Mouse (Mus musculus) ES-Bruce4 (cell line): ENCODE data around the gene L3mbtl4. TPM values are rescaled to one million over a fixed set of nuclear protein-coding genes. Genes with fewer than 3 reads are reported as not detected.

Experiments used
- H3K27ac ChIP-seq: 2 replicates; pipeline ENCODE4 v1.5.1; 2012; ENCODE audit warnings: low read length, inconsistent platforms; ENCODE audit not compliant: insufficient read depth
- H3K27me3 ChIP-seq: 2 replicates; pipeline ENCODE4 v1.6.1; 2012; ENCODE audit warnings: mild to moderate bottlenecking, low read length, inconsistent platforms; ENCODE audit not compliant: control insufficient read depth, poor library complexity, insufficient read depth, severe bottlenecking
- H3K36me3 ChIP-seq: 2 replicates; pipeline ENCODE4 v1.6.1; 2012; ENCODE audit warnings: inconsistent platforms, mild to moderate bottlenecking, low read length, moderate library complexity; ENCODE audit not compliant: control insufficient read depth, poor library complexity, insufficient read depth, severe bottlenecking
- H3K4me1 ChIP-seq: one replicate; pipeline ENCODE4 v1.8.1; 2011; ENCODE audit warnings: low read length; ENCODE audit not compliant: control insufficient read depth, insufficient read depth
- H3K4me3 ChIP-seq: 2 replicates; pipeline ENCODE4 v1.5.1; 2011; ENCODE audit warnings: low read depth, mild to moderate bottlenecking, low read length
- H3K9ac ChIP-seq: 2 replicates; pipeline ENCODE4 v1.6.1; 2012; ENCODE audit warnings: low read depth, mild to moderate bottlenecking, inconsistent platforms; ENCODE audit not compliant: poor library complexity, severe bottlenecking
- H3K9me3 ChIP-seq: replicated peaks from 2 replicates; pipeline ENCODE4 v1.6.1; 2012; ENCODE audit warnings: mild to moderate bottlenecking, low read length, inconsistent platforms; ENCODE audit not compliant: control insufficient read depth, poor library complexity, insufficient read depth, severe bottlenecking
- CTCF ChIP-seq: IDR thresholded peaks from one replicate; pipeline ENCODE4 v1.8.1; 2011; ENCODE audit warnings: low read depth, low read length
- EP300 ChIP-seq: IDR thresholded peaks from 2 replicates; pipeline ENCODE4 v1.6.1; 2011; ENCODE audit warnings: low read depth, low read length; ENCODE audit not compliant: insufficient read depth
- POLR2A ChIP-seq: IDR thresholded peaks from one replicate; pipeline ENCODE4 v1.8.1; 2011; ENCODE audit warnings: low read length; ENCODE audit not compliant: insufficient read depth
- polyA plus RNA-seq: library from polyadenylated mRNA; stranded (reverse); fragments of >200 nt; gene quantifications from 2 replicates; pipeline ENCODE4 v1.2.4, GENCODE M21; 2011; ENCODE audit warnings: low read depth; ENCODE audit not compliant: missing spikeins, insufficient read depth, insufficient read length

The L3mbtl4 gene
- polyA plus RNA-seq, 1 experiment: not detected

DNA sequence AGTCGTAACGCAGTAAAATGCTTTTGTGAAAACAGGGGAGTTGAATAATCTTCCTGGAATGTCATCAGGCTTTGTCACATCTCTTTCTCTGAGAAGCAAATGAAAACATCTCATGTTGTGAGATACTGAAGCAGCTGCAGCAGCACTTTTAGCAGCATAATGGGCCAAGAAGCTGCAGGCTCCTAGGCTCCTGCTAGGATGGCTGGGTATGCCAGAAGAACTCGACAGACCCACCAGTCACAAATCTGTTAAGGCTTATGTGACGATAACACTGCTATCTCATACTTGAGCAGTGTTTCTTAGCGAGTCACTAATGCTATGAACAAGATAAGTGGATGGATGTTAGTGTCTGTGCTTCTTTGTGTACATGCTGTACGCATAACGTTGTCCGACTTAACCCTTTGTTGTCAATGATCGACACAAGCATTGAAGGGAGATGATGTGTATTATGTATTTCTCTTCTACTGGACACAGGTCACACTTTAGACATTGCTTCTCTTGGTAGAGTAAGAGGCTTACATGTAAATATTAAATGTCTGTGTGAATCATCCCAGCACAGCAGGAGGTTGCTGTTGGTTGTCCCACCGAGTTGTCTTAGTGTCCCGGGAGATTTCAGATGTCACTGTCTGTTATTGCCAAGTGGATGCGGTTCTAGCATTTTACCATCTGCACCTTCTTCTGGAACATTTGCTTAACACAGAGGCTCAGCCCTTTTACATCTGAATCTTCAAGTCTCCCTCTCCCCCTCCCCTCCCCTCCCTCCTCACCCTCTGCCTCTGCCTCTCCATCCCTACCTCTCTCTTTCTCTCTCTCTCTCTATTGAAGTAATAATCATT lies 149.3 kb downstream of the L3mbtl4 start:
- Histone ChIP-seq H3K4me1 (no peaks in the 10 kb centered on the region), H3K9ac (no peak overlapping the region), H3K27me3 (no peaks in the 10 kb centered on the region; the same call in 1 of the 2 replicates), H3K36me3 (no peaks in the 10 kb centered on the region), H3K9me3 (no peaks in the 10 kb centered on the region), H3K4me3 (no peak overlapping the region), H3K27ac (no peak overlapping the region)
- no peak for TF ChIP-seq CTCF
- TF ChIP-seq POLR2A: no peak
- TF ChIP-seq EP300: no peak

DNA sequence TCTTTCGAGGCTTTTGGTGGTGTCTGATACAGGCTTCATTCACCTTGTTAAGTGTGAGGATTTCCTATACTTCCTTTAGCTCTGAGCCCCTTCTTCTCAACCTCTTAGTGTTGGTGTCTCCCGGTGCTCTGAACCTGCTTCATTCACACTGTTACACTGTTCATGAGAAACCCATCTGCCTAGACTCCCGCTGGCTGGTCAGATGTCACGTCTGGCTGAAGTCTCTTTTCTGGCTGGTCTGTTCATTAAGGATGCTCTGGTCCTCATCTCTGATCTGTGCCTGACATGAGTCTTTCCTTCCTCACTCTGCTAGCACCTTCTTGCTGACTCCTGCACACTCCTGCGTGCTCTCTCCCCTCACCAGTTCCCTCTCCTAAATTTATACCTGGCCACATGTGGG lies 160.0 kb downstream of the L3mbtl4 start:
- no peak overlapping the region for H3K27ac ChIP-seq

DNA sequence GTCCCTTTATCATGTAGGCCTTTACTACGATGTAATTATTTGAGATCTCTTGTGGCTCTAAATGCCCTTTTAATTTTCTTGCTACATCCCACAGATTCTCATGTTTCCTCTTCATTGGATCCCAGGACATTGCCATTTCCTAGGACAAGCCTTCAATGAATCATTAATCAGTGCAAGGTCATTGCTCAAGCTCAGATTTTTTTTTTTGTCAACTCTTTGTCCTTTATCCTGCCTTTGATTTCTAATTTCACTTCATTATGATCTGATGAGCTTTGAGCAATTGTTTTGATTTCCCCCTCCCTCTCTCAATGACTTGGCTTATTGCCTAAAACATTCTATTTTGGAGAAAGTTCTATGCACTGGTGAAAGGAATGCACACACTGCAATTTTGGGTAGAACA lies 177.3 kb downstream of the L3mbtl4 start:
- Histone ChIP-seq H3K27ac (no peak overlapping the region), H3K4me1 (no peaks in the 10 kb centered on the region), H3K36me3 (no peaks in the 10 kb centered on the region), H3K4me3 (no peak overlapping the region), H3K27me3 (no peaks in the 10 kb centered on the region), H3K9me3 (no peaks in the 10 kb centered on the region), H3K9ac (no peak overlapping the region)
- TF ChIP-seq POLR2A (no peak), CTCF (no peak), EP300 (no peak)

More for the DNA sequence above, 160.0 kb downstream of the L3mbtl4 start:
- no peak for TF ChIP-seq POLR2A
- TF ChIP-seq EP300: no peak
- no peak for TF ChIP-seq CTCF
- no peaks in the 10 kb centered on the region for H3K9me3 ChIP-seq
- no peaks in the 10 kb centered on the region for H3K27me3 ChIP-seq
- no peaks in the 10 kb centered on the region for H3K36me3 ChIP-seq
- no peaks in the 10 kb centered on the region for H3K4me1 ChIP-seq
- H3K4me3 ChIP-seq: no peak overlapping the region
- H3K9ac ChIP-seq: no peak overlapping the region

GRCm38 (mm10) chr17:68461471-68461870 lies 187.9 kb downstream of the L3mbtl4 start:
- Histone ChIP-seq H3K27me3 (no peaks in the 10 kb centered on the region), H3K36me3 (no peaks in the 10 kb centered on the region), H3K4me1 (no peaks in the 10 kb centered on the region), H3K27ac (no peak overlapping the region), H3K4me3 (no peak overlapping the region), H3K9ac (no peak overlapping the region), H3K9me3 (no peaks in the 10 kb centered on the region)
- no peak for TF ChIP-seq CTCF
- TF ChIP-seq POLR2A: no peak
- TF ChIP-seq EP300: no peak

- H3K4me1 ChIP-seq: no peaks in the 10 kb centered on the region
- no peak overlapping the region for H3K27ac ChIP-seq
- TF ChIP-seq POLR2A: no peak
- H3K9ac ChIP-seq: no peak overlapping the region
- H3K4me3 ChIP-seq: no peak overlapping the region
- H3K27me3 ChIP-seq: no peaks in the 10 kb centered on the region
- H3K9me3 ChIP-seq: no peaks in the 10 kb centered on the region
- H3K36me3 ChIP-seq: no peaks in the 10 kb centered on the region
Measured at GRCm38 (mm10) chr17:68467311-68467710, 193.7 kb downstream of the L3mbtl4 start.

- H3K9me3 ChIP-seq: no peaks in the 10 kb centered on the region
- H3K27me3 ChIP-seq: no peaks in the 10 kb centered on the region
- TF ChIP-seq CTCF (no peak), EP300 (no peak), POLR2A (no peak)
Measured at GRCm38 (mm10) chr17:68490065-68490691, 216.6 kb downstream of the L3mbtl4 start.

More at GRCm38 (mm10) chr17:68490065-68490691, 216.6 kb downstream of the L3mbtl4 start:
- Histone ChIP-seq H3K4me1 (no peaks in the 10 kb centered on the region), H3K4me3 (no peak overlapping the region), H3K36me3 (no peaks in the 10 kb centered on the region), H3K9ac (no peak overlapping the region), H3K27ac (no peak overlapping the region)
